Mouse (Mus musculus) retina, postnatal 7 days (tissue): ENCODE measurements around the gene Skp2.
A peak's percentile ranks its signal among the peaks of the same experiment; 100 is the strongest.

ENCODE experiments used
- DNase-seq: peaks from one replicate; pipeline ENCODE4 v3.0.0-alpha.2; 2012; ENCODE audit warnings: low read depth, low spot score

The Skp2 gene

GRCm38 (mm10) chr15:9113556-9113955 lies 41.7 kb downstream of the Skp2 start:
- DNase-seq: no peak

- DNase-seq: no peak
Measured at GRCm38 (mm10) chr15:9111648-9112047, 43.6 kb downstream of the Skp2 start.

- DNase-seq: no peak
Measured at GRCm38 (mm10) chr15:9110526-9111347, 44.5 kb downstream of the Skp2 start.

- no peak for DNase-seq
Measured at GRCm38 (mm10) chr15:9106303-9107074, 48.7 kb downstream of the Skp2 start.

GRCm38 (mm10) chr15:9100446-9101077 lies 54.7 kb downstream of the Skp2 start:
- no peak for DNase-seq

- DNase-seq: no peak
Measured at GRCm38 (mm10) chr15:9096865-9097264, 58.4 kb downstream of the Skp2 start.

GRCm38 (mm10) chr15:9094366-9094750 lies 60.9 kb downstream of the Skp2 start:
- DNase-seq: no peak

- no peak for DNase-seq
Measured at GRCm38 (mm10) chr15:9093598-9094365, 61.4 kb downstream of the Skp2 start.

GRCm38 (mm10) chr15:9090662-9091061 lies 64.6 kb downstream of the Skp2 start:
- no peak for DNase-seq

- no peak for DNase-seq
Measured at GRCm38 (mm10) chr15:9089136-9089720, 66.0 kb downstream of the Skp2 start.

GRCm38 (mm10) chr15:9088683-9089072 lies 66.5 kb downstream of the Skp2 start:
- DNase-seq: no peak

GRCm38 (mm10) chr15:9087895-9088682 lies 67.1 kb downstream of the Skp2 start:
- DNase-seq: peak; percentile 51

GRCm38 (mm10) chr15:9087421-9087820 lies 67.8 kb downstream of the Skp2 start:
- DNase-seq: no peak

GRCm38 (mm10) chr15:9086813-9087212 lies 68.4 kb downstream of the Skp2 start:
- no peak for DNase-seq

- no peak for DNase-seq
Measured at GRCm38 (mm10) chr15:9082753-9083152, 72.5 kb downstream of the Skp2 start.

- DNase-seq: no peak
Measured at GRCm38 (mm10) chr15:9081294-9081693, 73.9 kb downstream of the Skp2 start.

- DNase-seq: no peak
Measured at GRCm38 (mm10) chr15:9080206-9080605, 75.0 kb downstream of the Skp2 start.

- no peak for DNase-seq
Measured at GRCm38 (mm10) chr15:9079626-9080025, 75.6 kb downstream of the Skp2 start.

- no peak for DNase-seq
Measured at GRCm38 (mm10) chr15:9078481-9079300, 76.5 kb downstream of the Skp2 start.
